Mouse (Mus musculus) adrenal gland, postnatal 36 days (tissue): ENCODE results near the gene Styxl1. TPM values are rescaled to one million over a fixed set of nuclear protein-coding genes. Genes with fewer than 3 reads are reported as not detected.
A peak's percentile ranks its signal among the peaks of the same experiment; 100 is the strongest.

Experiments
- DNase-seq, 2 experiments: peaks; one replicate each; pipeline ENCODE4 v3.0.0; 2021; ENCODE audit warnings: mixed read lengths in 1 of 2
- total RNA-seq, 2 experiments: library from RNA; stranded (reverse); gene quantifications; 2 replicates each; pipeline ENCODE4 v1.2.3; 2021

The Styxl1 gene
- total RNA-seq, 2 experiments from 2014 or later, result 0.33 to 0.83 TPM

DNA sequence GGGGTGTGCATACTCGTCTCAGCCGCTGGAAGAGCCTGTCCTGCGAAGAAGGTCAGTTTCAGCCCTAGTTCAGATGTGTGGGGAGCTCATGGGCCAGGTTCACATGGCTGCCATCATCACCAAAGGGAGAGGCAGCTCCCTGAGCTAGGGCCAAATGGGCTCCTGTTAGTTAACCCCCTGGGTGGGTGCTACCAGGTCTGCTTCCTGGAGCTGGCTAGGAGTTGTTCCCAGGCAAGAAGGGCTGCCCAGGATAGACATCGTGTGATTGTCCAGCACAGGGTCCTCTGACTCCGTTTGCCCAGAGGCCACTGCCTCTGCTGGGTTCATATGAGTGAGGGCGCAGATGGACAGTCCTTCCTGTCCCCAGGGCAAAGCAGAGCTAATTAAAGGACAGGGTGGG lies 52.2 kb downstream of the Styxl1 start:
- DNase-seq, result peak in 1 of 2 experiments; percentile 12

DNA sequence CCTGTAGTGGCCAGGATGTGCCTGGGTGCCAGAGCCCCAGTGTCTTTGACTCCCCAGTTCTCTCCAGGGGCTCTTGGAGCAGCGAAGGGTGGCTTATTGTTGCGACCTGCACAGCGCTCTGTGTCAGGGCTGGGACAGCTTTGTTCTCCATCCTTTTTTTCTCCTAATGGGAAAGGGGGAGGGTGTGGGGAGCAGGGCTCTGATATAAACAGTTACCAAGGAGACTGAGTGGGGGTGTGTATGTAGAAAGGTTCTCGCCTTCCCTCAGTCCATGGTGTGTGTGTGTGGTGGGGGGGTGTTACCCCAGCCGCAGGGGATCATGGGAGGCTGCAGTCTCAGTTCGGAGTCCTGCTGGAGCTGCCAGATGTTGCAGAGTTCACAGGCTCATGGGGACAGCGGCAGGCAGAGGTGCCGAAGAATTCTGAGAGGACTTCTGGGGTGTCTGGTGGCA lies 52.8 kb downstream of the Styxl1 start:
- DNase-seq, result no peak

- DNase-seq, result peak in 1 of 2 experiments; percentile 57
These were observed 53.5 kb downstream of the Styxl1 start for GRCm38 (mm10) chr5:135724536-135725322.

- no peak for DNase-seq
These were observed 54.9 kb downstream of the Styxl1 start for GRCm38 (mm10) chr5:135723165-135723751.

GRCm38 (mm10) chr5:135722121-135722520 lies 56.1 kb downstream of the Styxl1 start:
- DNase-seq, result peak; percentile 85 to 88

DNA sequence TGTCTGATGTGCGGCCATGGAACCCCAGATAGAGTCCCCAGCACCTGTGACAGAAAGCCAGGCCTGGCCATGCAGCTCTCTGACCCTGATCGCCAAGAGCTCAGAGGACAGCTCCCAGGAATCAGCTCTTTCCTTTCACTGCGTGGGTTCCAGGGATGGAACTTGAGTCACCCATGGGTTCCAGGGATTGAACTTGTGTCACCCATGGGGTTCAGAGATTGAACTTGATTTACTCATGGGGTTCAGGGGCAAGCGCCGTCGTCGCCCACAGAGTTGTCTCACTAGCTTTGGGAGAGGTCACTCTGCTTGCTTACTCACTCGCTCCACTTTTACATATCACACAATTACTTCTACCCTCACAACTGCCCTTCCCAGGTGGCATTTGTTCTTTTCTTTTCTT lies 57.1 kb downstream of the Styxl1 start:
- no peak for DNase-seq

DNA sequence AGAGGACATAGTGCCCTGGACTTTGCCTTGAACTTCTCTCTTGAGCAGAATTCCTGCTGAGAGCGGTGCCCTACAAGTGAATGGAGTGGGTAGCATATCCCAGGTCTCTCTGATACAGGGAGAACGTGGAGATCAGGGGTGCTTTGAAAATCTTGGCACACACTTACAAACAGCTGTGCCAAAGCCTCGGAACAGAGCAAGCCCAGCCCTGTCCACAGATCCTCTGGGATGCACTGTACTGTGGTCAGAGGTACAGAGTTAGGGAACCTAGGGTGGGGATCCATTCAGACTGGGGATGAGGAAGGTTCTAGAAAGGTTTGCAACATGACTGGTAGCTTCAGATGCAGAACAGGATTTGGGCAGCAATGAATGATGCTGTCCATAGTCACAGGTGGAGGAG lies 58.1 kb downstream of the Styxl1 start:
- no peak for DNase-seq

GRCm38 (mm10) chr5:135719586-135720120 lies 58.5 kb downstream of the Styxl1 start:
- no peak for DNase-seq

GRCm38 (mm10) chr5:135715624-135716023 lies 62.6 kb downstream of the Styxl1 start:
- no peak for DNase-seq

GRCm38 (mm10) chr5:135713441-135714218 lies 64.6 kb downstream of the Styxl1 start:
- peak; percentile 89 to 90 for DNase-seq

GRCm38 (mm10) chr5:135712803-135713202 lies 65.4 kb downstream of the Styxl1 start:
- no peak for DNase-seq

- no peak for DNase-seq
These were observed 66.4 kb downstream of the Styxl1 start for GRCm38 (mm10) chr5:135711582-135712355.

DNA sequence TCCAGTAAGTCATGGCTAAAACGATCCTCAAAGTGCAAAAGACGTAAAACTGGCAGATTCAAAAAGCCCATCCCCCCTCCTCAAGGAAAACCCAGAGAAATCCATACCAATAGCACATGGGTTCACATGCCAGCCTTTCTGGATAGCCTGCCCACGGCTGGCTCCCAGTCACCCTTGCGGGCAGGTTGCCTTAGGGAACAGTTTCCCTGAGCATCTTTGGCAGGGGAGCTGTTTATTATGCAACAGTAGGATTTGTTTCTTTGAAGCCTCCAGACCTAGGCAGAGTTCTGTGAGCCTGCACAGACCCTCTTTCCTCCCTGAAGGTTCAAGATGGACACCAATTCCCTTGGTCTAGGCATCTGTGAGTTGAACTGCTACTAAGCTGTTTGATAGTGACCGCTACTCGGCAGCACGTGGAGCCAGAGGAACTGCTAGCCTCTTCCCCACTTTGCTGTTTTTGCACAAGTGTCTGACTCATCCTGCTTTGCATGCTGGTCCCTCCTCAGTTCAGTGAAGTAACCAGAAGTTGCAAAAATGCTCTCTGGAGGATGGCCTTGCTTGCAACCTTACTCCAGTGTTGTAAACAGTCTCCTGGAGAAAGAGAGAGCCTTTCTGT lies 67.5 kb downstream of the Styxl1 start:
- DNase-seq, result peak; percentile 76 to 79

DNA sequence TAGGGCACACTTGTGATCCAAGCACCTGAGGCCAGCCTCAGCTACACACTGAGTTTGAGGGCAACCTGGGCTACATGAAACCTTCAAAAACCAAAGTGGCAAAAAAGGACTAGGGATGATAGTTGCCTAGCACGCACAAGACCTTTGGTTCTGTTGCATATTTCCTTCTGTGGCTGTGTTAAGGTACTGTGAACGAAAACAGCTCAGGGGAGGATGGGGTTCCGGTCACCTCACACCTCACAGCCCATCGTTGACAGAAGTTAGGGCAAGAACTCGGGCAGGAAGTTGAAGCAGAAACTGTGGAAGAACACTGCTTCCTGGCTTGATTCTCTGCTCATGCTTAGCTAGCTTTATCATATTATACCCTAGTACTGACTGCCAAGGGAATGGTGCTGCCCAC lies 68.5 kb downstream of the Styxl1 start:
- no peak for DNase-seq

GRCm38 (mm10) chr5:135707855-135708254 lies 70.3 kb downstream of the Styxl1 start:
- peak; percentile 78 to 82 for DNase-seq

DNA sequence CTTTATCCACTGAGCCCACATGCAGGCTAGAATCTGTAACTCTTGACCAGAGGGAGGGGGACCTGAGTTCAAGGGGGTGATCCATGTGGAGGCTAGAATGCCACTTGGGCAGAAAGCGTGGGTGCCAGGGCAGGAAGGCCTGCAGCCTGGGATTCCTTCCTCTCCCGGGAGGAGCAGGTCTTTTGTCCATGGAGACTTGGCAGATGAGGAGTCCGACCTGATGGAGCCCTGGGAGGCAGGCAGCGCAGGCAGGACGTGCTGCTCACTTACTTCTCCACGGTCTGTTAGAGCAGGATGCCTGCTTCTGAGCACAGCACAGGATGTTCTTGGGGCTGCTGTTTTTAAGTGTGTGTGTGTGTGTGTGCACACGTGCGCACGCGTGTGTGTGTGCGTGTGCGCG lies 71.1 kb downstream of the Styxl1 start:
- DNase-seq, result no peak

GRCm38 (mm10) chr5:135705383-135705782 lies 72.8 kb downstream of the Styxl1 start:
- DNase-seq, result no peak

DNA sequence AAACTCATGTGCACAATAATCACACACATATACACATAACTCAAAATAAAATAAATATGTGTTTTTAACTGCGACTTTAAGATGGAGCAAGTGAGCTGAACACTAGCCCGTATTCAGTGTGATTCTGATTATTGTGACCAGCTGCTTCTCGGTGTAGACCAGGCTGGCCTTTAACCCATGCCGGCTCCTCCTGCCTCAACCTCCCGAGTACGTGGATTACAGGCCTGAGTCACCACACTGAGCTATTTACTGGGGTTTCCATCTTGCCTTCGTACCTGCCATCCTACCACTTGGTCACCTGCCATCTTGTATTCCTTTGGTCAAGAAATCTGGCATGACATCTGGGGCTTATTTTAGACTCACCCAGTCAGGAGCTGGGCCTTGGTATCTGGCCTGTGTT lies 74.8 kb downstream of the Styxl1 start:
- no peak for DNase-seq

DNA sequence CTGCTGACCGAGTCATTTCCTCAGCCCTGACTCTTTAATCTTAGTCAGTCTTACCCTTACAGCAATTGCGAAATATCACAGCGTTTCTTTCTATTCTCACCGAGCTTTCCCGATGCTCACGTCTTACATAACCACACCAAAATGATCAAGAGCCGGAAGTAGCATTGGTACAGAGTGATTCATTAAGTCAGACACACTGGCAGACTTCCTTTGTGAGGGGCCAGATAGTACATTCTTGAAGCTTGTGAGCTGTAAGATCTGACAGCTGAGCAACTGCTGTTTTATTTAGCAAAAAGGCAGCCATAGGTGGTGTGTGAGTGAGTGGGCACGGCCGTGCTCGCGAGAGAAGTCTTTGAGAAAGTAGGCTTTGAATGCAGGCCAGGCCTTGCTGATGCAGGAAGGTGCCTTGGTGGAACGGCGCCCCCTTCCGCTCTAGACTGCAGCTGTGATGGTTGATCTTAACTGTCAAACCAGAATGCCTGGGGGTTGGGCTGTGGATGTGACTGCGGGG lies 75.4 kb downstream of the Styxl1 start:
- peak; percentile 49 to 66 for DNase-seq

DNA sequence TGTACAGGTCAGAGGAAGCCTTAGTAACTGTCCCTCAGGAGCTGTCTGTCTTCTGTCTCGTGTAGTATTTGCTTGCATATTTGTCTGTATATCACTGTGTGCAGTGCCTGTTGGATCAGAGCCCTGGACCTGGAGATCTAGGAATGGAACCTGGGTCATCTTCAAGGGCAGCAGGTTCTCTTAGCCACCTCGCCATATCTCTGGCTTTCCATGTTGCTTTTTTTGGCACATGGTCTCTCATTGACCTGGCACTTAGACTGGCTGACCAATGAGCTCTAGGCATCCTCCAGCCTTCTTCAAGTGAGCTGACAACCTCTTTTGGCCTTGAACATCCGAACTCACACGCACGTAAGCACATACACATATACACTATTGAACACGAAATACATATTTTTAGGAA lies 76.0 kb downstream of the Styxl1 start:
- DNase-seq, result no peak

DNA sequence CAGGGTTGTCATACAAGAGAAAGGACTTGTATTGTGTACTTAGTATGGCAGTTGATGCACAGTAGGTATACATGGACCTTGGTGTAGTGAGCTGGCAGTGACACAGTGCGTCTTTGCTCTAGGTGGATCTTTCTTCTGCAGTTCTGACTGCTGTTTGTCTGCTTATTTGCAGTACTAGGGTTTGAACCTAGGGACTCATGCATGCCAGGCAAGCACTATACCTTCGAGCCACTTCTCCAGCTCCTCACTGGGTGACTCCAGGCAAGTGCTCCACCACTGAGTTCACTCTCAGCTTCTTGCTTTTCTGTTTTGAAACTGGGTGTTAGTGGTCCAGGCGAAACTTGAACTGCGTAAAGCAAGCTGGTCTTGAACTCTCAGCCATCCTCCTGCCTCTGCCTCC lies 76.6 kb downstream of the Styxl1 start:
- no peak for DNase-seq
